ENCODE assay signal across 8 mouse cellular contexts in the genomic region with DNA sequence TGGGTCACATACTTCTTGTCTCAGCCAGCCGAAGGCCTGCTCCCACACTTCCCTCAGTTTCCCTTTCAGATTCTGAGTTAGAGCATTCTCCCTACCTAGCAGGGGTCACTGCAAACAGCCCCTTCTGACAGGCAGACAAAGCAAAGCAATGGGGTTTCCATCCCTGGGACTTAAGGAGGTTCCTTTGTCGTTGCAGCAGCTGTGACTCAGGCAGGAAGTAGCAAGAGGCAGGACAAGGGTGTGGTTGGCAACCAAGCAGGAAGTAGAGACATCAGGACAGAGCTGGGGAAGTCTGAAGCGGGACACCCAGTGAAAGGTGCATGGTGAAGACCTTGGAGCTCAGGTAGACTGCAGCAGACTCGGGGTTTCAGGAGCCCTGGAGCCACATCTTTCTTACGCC. TPM values are rescaled to one million over a fixed set of nuclear protein-coding genes. Genes with fewer than 3 reads are reported as not detected.
DNase-seq lines count a peak whose midpoint lies in the region; ATAC-seq lines count a peak whose summit lies in the region.

No protein-coding gene starts in this region.

- 66% methylated on average over 5 of the region's 5 CpGs for WGBS in heart, embryonic 13.5 days
- WGBS in limb, embryonic 10.5 days: 85% methylated on average over 5 of the region's 5 CpGs

- H3K27ac ChIP-seq in heart, embryonic 13.5 days (replicated peaks): peak overlapping the region; percentile 84
- peak overlapping the region; percentile 12; the same call in 1 of the 2 replicates for H3K27ac ChIP-seq in limb, embryonic 10.5 days

- peaks cover 67% of the 10 kb centered on the region for H3K36me3 ChIP-seq in heart, embryonic 13.5 days
- peaks cover 81% of the 10 kb centered on the region for H3K36me3 ChIP-seq in limb, embryonic 10.5 days

- ATAC-seq in heart, embryonic 13.5 days (ENCODE audit: extremely low read depth, insufficient number of reproducible peaks, low FRiP score, low TSS enrichment): no peak

- H3K27me3 ChIP-seq in heart, embryonic 13.5 days (replicated peaks): no peaks in the 10 kb centered on the region
- H3K27me3 ChIP-seq in limb, embryonic 10.5 days (ENCODE audit: low read depth, poor library complexity, severe bottlenecking): no peaks in the 10 kb centered on the region

- H3K4me2 ChIP-seq in heart, embryonic 13.5 days: 0 out of 2 replicates have a peak overlapping the region, but pooled peaks have one; percentile 3

- peak; percentile 64 to 65 for DNase-seq in spleen, postnatal 36 days (ENCODE audit: low spot score in 2 of 2)
- no peak for DNase-seq in spleen, postnatal 4 days (ENCODE audit: low spot score in 2 of 2)
- no peak for DNase-seq in limb, embryonic 10.5 days (ENCODE audit: low spot score)
- peak; percentile 51 to 52 for DNase-seq in natural killer cell, adult 2 months (ENCODE audit: low spot score in 2 of 2)
- no peak for DNase-seq in adipocyte (ENCODE audit: low spot score)
- no peak for DNase-seq in left cerebral cortex, postnatal 14 days (ENCODE audit: low spot score in 2 of 2)
- no peak for DNase-seq in ovary, postnatal 36 days (ENCODE audit: low spot score)

- intact Hi-C loops in left cerebral cortex, postnatal 14 days (cut with DNase I): no loop called here

- peak overlapping the region; percentile 61 for H3K9ac ChIP-seq in heart, embryonic 13.5 days

- peaks cover 92% of the 10 kb centered on the region for H3K4me1 ChIP-seq in heart, embryonic 13.5 days
- peaks cover 44% of the 10 kb centered on the region for H3K4me1 ChIP-seq in limb, embryonic 10.5 days

- no peak overlapping the region for H3K4me3 ChIP-seq in heart, embryonic 13.5 days
- no peak overlapping the region for H3K4me3 ChIP-seq in limb, embryonic 10.5 days

- no peaks in the 10 kb centered on the region for H3K9me3 ChIP-seq in heart, embryonic 13.5 days
- no peaks in the 10 kb centered on the region for H3K9me3 ChIP-seq in limb, embryonic 10.5 days (replicated peaks)

RNA-seq across cellular contexts. Expression of gene Gnai2, which starts 10.6 kb away (rescaled TPM):
- polyA plus RNA-seq in heart, embryonic 13.5 days (2015; fragmentation: Nextera tagmentation; extraction: Ambion mirVana): 387 and 392 TPM in 2 replicates
- 355 and 403 TPM in 2 replicates for polyA plus RNA-seq in limb, embryonic 10.5 days (2016; fragmentation: Nextera tagmentation; extraction: Ambion mirVana)
- total RNA-seq in left cerebral cortex, postnatal 14 days (2021): 100 to 1,000 TPM; 205 to 220 TPM

RNA-seq across cellular contexts. Expression of gene Sema3b, which starts 15.5 kb away (rescaled TPM):
- polyA plus RNA-seq in heart, embryonic 13.5 days (2015; fragmentation: Nextera tagmentation; extraction: Ambion mirVana): 9.9 and 11.8 TPM in 2 replicates
- polyA plus RNA-seq in limb, embryonic 10.5 days (2016; fragmentation: Nextera tagmentation; extraction: Ambion mirVana): 2.2 and 3.6 TPM in 2 replicates
- 1 to 10 TPM; 3.2 to 3.8 TPM for total RNA-seq in left cerebral cortex, postnatal 14 days (2021)

RNA-seq across cellular contexts. Expression of gene Ifrd2, which starts 37.1 kb away (rescaled TPM):
- 35.7 and 41.3 TPM in 2 replicates for polyA plus RNA-seq in heart, embryonic 13.5 days (2015; fragmentation: Nextera tagmentation; extraction: Ambion mirVana)
- 55.0 and 69.4 TPM in 2 replicates for polyA plus RNA-seq in limb, embryonic 10.5 days (2016; fragmentation: Nextera tagmentation; extraction: Ambion mirVana)
- total RNA-seq in left cerebral cortex, postnatal 14 days (2021): 1 to 10 TPM; 8.9 to 9.7 TPM

RNA-seq across cellular contexts. Expression of gene Hyal3, which starts 43.9 kb away (rescaled TPM):
- 0.48 and 0.68 TPM in 2 replicates for polyA plus RNA-seq in heart, embryonic 13.5 days (2015; fragmentation: Nextera tagmentation; extraction: Ambion mirVana)
- polyA plus RNA-seq in limb, embryonic 10.5 days (2016; fragmentation: Nextera tagmentation; extraction: Ambion mirVana): 0.56 and 0.82 TPM in 2 replicates
- 1 to 10 TPM in 1 of 2 experiments, under 1 TPM in 1; 0.78 to 1.4 TPM for total RNA-seq in left cerebral cortex, postnatal 14 days (2021)

RNA-seq across cellular contexts. Expression of gene Slc38a3, which starts 44.8 kb away (rescaled TPM):
- polyA plus RNA-seq in heart, embryonic 13.5 days (2015; fragmentation: Nextera tagmentation; extraction: Ambion mirVana): 2.8 and 2.9 TPM in 2 replicates
- 3.9 and 4.3 TPM in 2 replicates for polyA plus RNA-seq in limb, embryonic 10.5 days (2016; fragmentation: Nextera tagmentation; extraction: Ambion mirVana)
- 10 to 100 TPM; 79.5 to 87.1 TPM for total RNA-seq in left cerebral cortex, postnatal 14 days (2021)

Comparison
In these comparisons a context has a peak if more than half of its experiments do, and no peak if none do; other contexts are left out.
1. DNase-seq: peak in spleen, postnatal 36 days (2 of 2) and natural killer cell, adult 2 months (2 of 2); none in spleen, postnatal 4 days (0 of 2), limb, embryonic 10.5 days (single experiment), adipocyte (single experiment), left cerebral cortex, postnatal 14 days (0 of 2) and ovary, postnatal 36 days (single experiment).